Mouse (Mus musculus): ENCODE measurements around the gene Zfp609.
"Not testable (repeated sequence)": the region's sequence is repeated elsewhere in the genome, so short reads cannot be mapped to it uniquely, and the experiment has no call there.

The Zfp609 gene

GRCm38 (mm10) chr9:65679181-65679761, 148.1 kb downstream of the Zfp609 start:
- intact Hi-C loops (cut with DNase I): no loop called here

GRCm38 (mm10) chr9:65677119-65677462, 150.3 kb downstream of the Zfp609 start:
- intact Hi-C loops (cut with DNase I): no loop called here

GRCm38 (mm10) chr9:65676358-65677118, 150.8 kb downstream of the Zfp609 start:
- intact Hi-C loops (cut with DNase I): no loop called here

- intact Hi-C loops (cut with DNase I): no loop called here
Observed at GRCm38 (mm10) chr9:65675461-65676357, 151.7 kb downstream of the Zfp609 start.

- intact Hi-C loops (cut with DNase I): no loop called here
Observed at GRCm38 (mm10) chr9:65672996-65673395, 154.4 kb downstream of the Zfp609 start.

- intact Hi-C loops (cut with DNase I): no loop called here
Observed at GRCm38 (mm10) chr9:65671431-65671931, 155.9 kb downstream of the Zfp609 start.

GRCm38 (mm10) chr9:65667701-65668100, 159.7 kb downstream of the Zfp609 start, which contains the start of gene Oaz2:
TSS of gene Oaz2 (plus strand) at chr9:65668001.
- intact Hi-C loops (cut with DNase I): loop anchor here (5.0 to 10.0 kb wide), 2 partner anchors 143 to 180 kb away; partner anchors contain the start of gene Ankdd1a

GRCm38 (mm10) chr9:65666042-65666441, 161.3 kb downstream of the Zfp609 start:
- intact Hi-C loops (cut with DNase I): loop anchor here (5.0 to 10.0 kb wide), 2 partner anchors 141 to 181 kb away; partner anchors contain the start of gene Ankdd1a

- intact Hi-C loops (cut with DNase I): loop anchor here (1.0 to 10.0 kb wide), 2 partner anchors 59 to 139 kb away; partner anchors contain the start of gene Ankdd1a
Observed at GRCm38 (mm10) chr9:65664163-65664562, 163.2 kb downstream of the Zfp609 start.

- intact Hi-C loops (cut with DNase I): loop anchor here (10.0 kb wide), 1 partner anchor 137 kb away; the partner anchor contains the start of gene Ankdd1a
Observed at GRCm38 (mm10) chr9:65661493-65661892, 165.9 kb downstream of the Zfp609 start.

- intact Hi-C loops (cut with DNase I): loop anchor here (10.0 kb wide), 1 partner anchor 136 kb away; the partner anchor contains the start of gene Ankdd1a
Observed at GRCm38 (mm10) chr9:65661029-65661428, 166.3 kb downstream of the Zfp609 start.

GRCm38 (mm10) chr9:65657218-65657617, 170.1 kb downstream of the Zfp609 start:
- intact Hi-C loops (cut with DNase I): no loop called here

- intact Hi-C loops (cut with DNase I): no loop called here
Observed at GRCm38 (mm10) chr9:65655540-65655939, 171.8 kb downstream of the Zfp609 start.

GRCm38 (mm10) chr9:65654700-65655237, 172.6 kb downstream of the Zfp609 start:
- intact Hi-C loops (cut with DNase I): no loop called here

- intact Hi-C loops (cut with DNase I): no loop called here
Observed at GRCm38 (mm10) chr9:65653741-65654140, 173.6 kb downstream of the Zfp609 start.

- intact Hi-C loops (cut with DNase I): not testable (repeated sequence)
Observed at GRCm38 (mm10) chr9:65651957-65652356, 175.4 kb downstream of the Zfp609 start.

- intact Hi-C loops (cut with DNase I): loop anchor here (2.0 kb wide), 1 partner anchor 19 kb away; no protein-coding TSS in a partner anchor
Observed at GRCm38 (mm10) chr9:65649997-65650396, 177.4 kb downstream of the Zfp609 start.

GRCm38 (mm10) chr9:65648730-65649129, 178.6 kb downstream of the Zfp609 start:
- intact Hi-C loops (cut with DNase I): loop anchor here (2.0 kb wide), 1 partner anchor 18 kb away; no protein-coding TSS in a partner anchor

- intact Hi-C loops (cut with DNase I): no loop called here
Observed at GRCm38 (mm10) chr9:65646782-65647181, 180.6 kb downstream of the Zfp609 start.

- intact Hi-C loops (cut with DNase I): no loop called here
Observed at GRCm38 (mm10) chr9:65645984-65646383, 181.4 kb downstream of the Zfp609 start.

GRCm38 (mm10) chr9:65644960-65645359, 182.4 kb downstream of the Zfp609 start:
- intact Hi-C loops (cut with DNase I): no loop called here
